Mouse (Mus musculus): ENCODE data around the gene Crybg1. TPM values are rescaled to one million over a fixed set of nuclear protein-coding genes. Genes with fewer than 3 reads are reported as not detected.

Gene Crybg1
- 0.69 and 0.82 TPM in 2 replicates for polyA plus RNA-seq (2015; fragmentation: Nextera tagmentation; extraction: Ambion mirVana)

- H3K4me1 ChIP-seq (ENCODE audit: insufficient read depth, low read depth, low read length), result no peaks in the 10 kb centered on the region
- no peak for TF ChIP-seq EP300 (IDR thresholded peaks at IDR 0.05)
- TF ChIP-seq CTCF (IDR thresholded peaks at IDR 0.05), result peak; percentile 83
- no peaks in the 10 kb centered on the region for H3K9me3 ChIP-seq (ENCODE audit: low read length)
- H3K4me2 ChIP-seq (replicated peaks; ENCODE audit: low read depth, low read length), result peak within 1 kb of the TSS; percentile 44
- ATAC-seq (peak; percentile 94), DNase-seq (ENCODE audit: low spot score) (peak; percentile 68)
- H3K4me3 ChIP-seq (ENCODE audit: low read depth, low read length), result peak within 1 kb of the TSS; percentile 14
- no peaks in the 10 kb centered on the region for H3K36me3 ChIP-seq (ENCODE audit: insufficient read depth, low read length)
- H3K9ac ChIP-seq (replicated peaks; ENCODE audit: low read depth), result no peak within 1 kb of the TSS
- no peaks in the 10 kb centered on the region for H3K27me3 ChIP-seq (replicated peaks; ENCODE audit: insufficient read depth, low read length)
- WGBS, result 5% methylated on average over 30 of the region's 53 CpGs
- H3K27ac ChIP-seq (ENCODE audit: low read length), result no peak within 1 kb of the TSS
Measured at GRCm38 (mm10) chr10:44148337-44149317, at the start of gene Crybg1. Gene Crybg1 (minus strand): TSS chr10:44148853.

GRCm38 (mm10) chr10:44177365-44177764, 28.7 kb upstream of the Crybg1 start:
- no peak overlapping the region for H3K9ac ChIP-seq (replicated peaks; ENCODE audit: low read depth)
- H3K4me2 ChIP-seq (replicated peaks; ENCODE audit: low read depth, low read length), result no peak overlapping the region
- peak; percentile 75 for DNase-seq (ENCODE audit: low spot score)
- H3K4me3 ChIP-seq (ENCODE audit: low read depth, low read length), result no peak overlapping the region
- ATAC-seq, result no peak
- TF ChIP-seq EP300 (IDR thresholded peaks at IDR 0.05) (no peak), CTCF (IDR thresholded peaks at IDR 0.05) (peak; percentile 77)
- no peaks in the 10 kb centered on the region for H3K4me1 ChIP-seq (ENCODE audit: insufficient read depth, low read depth, low read length)
- H3K27ac ChIP-seq (ENCODE audit: low read length), result no peak overlapping the region
- 0% methylated on average over 1 of the region's 1 CpGs for WGBS
- no peaks in the 10 kb centered on the region for H3K27me3 ChIP-seq (replicated peaks; ENCODE audit: insufficient read depth, low read length)
- no peaks in the 10 kb centered on the region for H3K36me3 ChIP-seq (ENCODE audit: insufficient read depth, low read length)
- H3K9me3 ChIP-seq (ENCODE audit: low read length), result no peaks in the 10 kb centered on the region

- H3K4me1 ChIP-seq (ENCODE audit: insufficient read depth, low read depth, low read length), result no peaks in the 10 kb centered on the region
- ATAC-seq (no peak), DNase-seq (ENCODE audit: low spot score) (no peak)
- H3K36me3 ChIP-seq (ENCODE audit: insufficient read depth, low read length), result no peaks in the 10 kb centered on the region
- no peak overlapping the region for H3K27ac ChIP-seq (ENCODE audit: low read length)
- no peak overlapping the region for H3K9ac ChIP-seq (replicated peaks; ENCODE audit: low read depth)
- H3K27me3 ChIP-seq (replicated peaks; ENCODE audit: insufficient read depth, low read length), result no peaks in the 10 kb centered on the region
- no peak overlapping the region for H3K4me2 ChIP-seq (replicated peaks; ENCODE audit: low read depth, low read length)
- no peaks in the 10 kb centered on the region for H3K9me3 ChIP-seq (ENCODE audit: low read length)
- H3K4me3 ChIP-seq (ENCODE audit: low read depth, low read length), result no peak overlapping the region
- no peak for TF ChIP-seq EP300 (IDR thresholded peaks at IDR 0.05)
- no peak for TF ChIP-seq CTCF (IDR thresholded peaks at IDR 0.05)
Measured at GRCm38 (mm10) chr10:44176548-44176947, 27.9 kb upstream of the Crybg1 start.

GRCm38 (mm10) chr10:44176120-44176519, 27.5 kb upstream of the Crybg1 start:
- TF ChIP-seq EP300 (IDR thresholded peaks at IDR 0.05) (no peak), CTCF (IDR thresholded peaks at IDR 0.05) (no peak)
- no peaks in the 10 kb centered on the region for H3K27me3 ChIP-seq (replicated peaks; ENCODE audit: insufficient read depth, low read length)
- H3K9ac ChIP-seq (replicated peaks; ENCODE audit: low read depth), result no peak overlapping the region
- no peak overlapping the region for H3K27ac ChIP-seq (ENCODE audit: low read length)
- ATAC-seq (no peak), DNase-seq (ENCODE audit: low spot score) (no peak)
- WGBS, result 79% methylated on average over 5 of the region's 5 CpGs
- no peaks in the 10 kb centered on the region for H3K36me3 ChIP-seq (ENCODE audit: insufficient read depth, low read length)
- no peak overlapping the region for H3K4me3 ChIP-seq (ENCODE audit: low read depth, low read length)
- H3K4me1 ChIP-seq (ENCODE audit: insufficient read depth, low read depth, low read length), result no peaks in the 10 kb centered on the region
- no peaks in the 10 kb centered on the region for H3K9me3 ChIP-seq (ENCODE audit: low read length)
- no peak overlapping the region for H3K4me2 ChIP-seq (replicated peaks; ENCODE audit: low read depth, low read length)

GRCm38 (mm10) chr10:44170145-44170544, 21.5 kb upstream of the Crybg1 start:
- ATAC-seq (no peak), DNase-seq (ENCODE audit: low spot score) (no peak)
- H3K4me2 ChIP-seq (replicated peaks; ENCODE audit: low read depth, low read length), result no peak overlapping the region
- no peak overlapping the region for H3K27ac ChIP-seq (ENCODE audit: low read length)
- H3K9me3 ChIP-seq (ENCODE audit: low read length), result no peaks in the 10 kb centered on the region
- no peaks in the 10 kb centered on the region for H3K27me3 ChIP-seq (replicated peaks; ENCODE audit: insufficient read depth, low read length)
- no peak overlapping the region for H3K4me3 ChIP-seq (ENCODE audit: low read depth, low read length)
- 85% methylated on average over 12 of the region's 12 CpGs for WGBS
- no peaks in the 10 kb centered on the region for H3K36me3 ChIP-seq (ENCODE audit: insufficient read depth, low read length)
- H3K9ac ChIP-seq (replicated peaks; ENCODE audit: low read depth), result no peak overlapping the region
- no peak for TF ChIP-seq CTCF (IDR thresholded peaks at IDR 0.05)
- TF ChIP-seq EP300 (IDR thresholded peaks at IDR 0.05), result no peak
- H3K4me1 ChIP-seq (ENCODE audit: insufficient read depth, low read depth, low read length), result no peaks in the 10 kb centered on the region

GRCm38 (mm10) chr10:44167061-44167460, 18.4 kb upstream of the Crybg1 start:
- H3K27ac ChIP-seq (ENCODE audit: low read length), result no peak overlapping the region
- H3K9me3 ChIP-seq (ENCODE audit: low read length), result no peaks in the 10 kb centered on the region
- TF ChIP-seq EP300 (IDR thresholded peaks at IDR 0.05) (no peak), CTCF (IDR thresholded peaks at IDR 0.05) (no peak)
- 51% methylated on average over 5 of the region's 5 CpGs for WGBS
- H3K4me3 ChIP-seq (ENCODE audit: low read depth, low read length), result no peak overlapping the region
- no peak for ATAC-seq
- H3K9ac ChIP-seq (replicated peaks; ENCODE audit: low read depth), result no peak overlapping the region
- no peaks in the 10 kb centered on the region for H3K4me1 ChIP-seq (ENCODE audit: insufficient read depth, low read depth, low read length)
- no peaks in the 10 kb centered on the region for H3K27me3 ChIP-seq (replicated peaks; ENCODE audit: insufficient read depth, low read length)
- no peaks in the 10 kb centered on the region for H3K36me3 ChIP-seq (ENCODE audit: insufficient read depth, low read length)
- DNase-seq (ENCODE audit: low spot score), result no peak
- no peak overlapping the region for H3K4me2 ChIP-seq (replicated peaks; ENCODE audit: low read depth, low read length)

All from lung, postnatal 0 days (tissue).